Mouse (Mus musculus) testis, adult 2 months (tissue): ENCODE measurements around the gene Clcn3.

ENCODE experiments used
- CTCF ChIP-seq: fragments of 200-500 bp; IDR thresholded peaks from 2 replicates; pipeline ENCODE4 v1.5.1; 2012; ENCODE audit warnings: low read depth, mild to moderate bottlenecking, inconsistent platforms, low read length, moderate library complexity; ENCODE audit not compliant: control insufficient read depth, insufficient read depth, insufficient replicate concordance
- POLR2A ChIP-seq: fragments of 200-500 bp; IDR thresholded peaks from 2 replicates; pipeline ENCODE4 v1.6.1; 2012; ENCODE audit warnings: low read depth, mild to moderate bottlenecking, inconsistent platforms, low read length, moderate library complexity; ENCODE audit not compliant: control insufficient read depth

GRCm38 (mm10) chr8:60996468-60996867 lies 13.4 kb upstream of the Clcn3 start:
- no peak for TF ChIP-seq CTCF
- no peak for TF ChIP-seq POLR2A
